Mouse (Mus musculus): ENCODE results near the gene Map4k1. TPM values are rescaled to one million over a fixed set of nuclear protein-coding genes. Genes with fewer than 3 reads are reported as not detected.

Gene Map4k1
- total and polyA plus RNA-seq, 2 experiments from 2014 or later: 1.4 TPM; not detected in 1

- peak overlapping the region; percentile 71 for H3K4me3 ChIP-seq (ENCODE audit: low read depth, low read length)
- H3K9me3 ChIP-seq (replicated peaks; ENCODE audit: control insufficient read depth, low read length): no peaks in the 10 kb centered on the region
- no peak for DNase-seq (ENCODE audit: low spot score)
- peak overlapping the region; percentile 65 for H3K4me2 ChIP-seq (ENCODE audit: low read depth, low read length)
- peaks cover 23% of the 10 kb centered on the region for H3K36me3 ChIP-seq (replicated peaks; ENCODE audit: control insufficient read depth, insufficient read depth, low read length)
- peak overlapping the region; percentile 55 for H3K9ac ChIP-seq (replicated peaks; ENCODE audit: low read depth, low read length)
- peak overlapping the region; percentile 81 for H3K27ac ChIP-seq (ENCODE audit: low read depth)
- H3K4me1 ChIP-seq (ENCODE audit: control insufficient read depth, insufficient read depth): peaks cover 11% of the 10 kb centered on the region; the same call in 1 of the 2 replicates
- WGBS: 14% methylated on average over 19 of the region's 19 CpGs
- ATAC-seq (ENCODE audit: insufficient read depth, low read depth): peak; percentile 15
- H3K27me3 ChIP-seq (ENCODE audit: control insufficient read depth, insufficient read depth, low read length): no peaks in the 10 kb centered on the region
- no peak for TF ChIP-seq CTCF (IDR thresholded peaks at IDR 0.05; ENCODE audit: low read depth)
- no peak for TF ChIP-seq EP300 (IDR thresholded peaks at IDR 0.05; ENCODE audit: low read depth)
Measured at GRCm38 (mm10) chr7:28982274-28983013, 594 bp downstream of the Map4k1 start.

GRCm38 (mm10) chr7:28983141-28983564, 1.3 kb downstream of the Map4k1 start:
- Histone ChIP-seq H3K9ac (replicated peaks; ENCODE audit: low read depth, low read length) (0 out of 2 replicates have a peak overlapping the region, but pooled peaks have one; percentile 55), H3K27me3 (ENCODE audit: control insufficient read depth, insufficient read depth, low read length) (no peaks in the 10 kb centered on the region), H3K9me3 (replicated peaks; ENCODE audit: control insufficient read depth, low read length) (no peaks in the 10 kb centered on the region), H3K36me3 (replicated peaks; ENCODE audit: control insufficient read depth, insufficient read depth, low read length) (peaks cover 16% of the 10 kb centered on the region), H3K4me1 (ENCODE audit: control insufficient read depth, insufficient read depth) (peaks cover 11% of the 10 kb centered on the region; the same call in 1 of the 2 replicates), H3K4me3 (ENCODE audit: low read depth, low read length) (peak overlapping the region; percentile 71; the same call in 1 of the 2 replicates), H3K4me2 (ENCODE audit: low read depth, low read length) (peak overlapping the region; percentile 65), H3K27ac (ENCODE audit: low read depth) (peak overlapping the region; percentile 81; the same call in 1 of the 2 replicates)
- DNase-seq (ENCODE audit: low spot score) (no peak), ATAC-seq (ENCODE audit: insufficient read depth, low read depth) (no peak)
- TF ChIP-seq EP300 (IDR thresholded peaks at IDR 0.05; ENCODE audit: low read depth) (no peak), CTCF (IDR thresholded peaks at IDR 0.05; ENCODE audit: low read depth) (no peak)
- WGBS: 65% methylated on average over 11 of the region's 11 CpGs

- DNase-seq (ENCODE audit: low spot score) (no peak), ATAC-seq (ENCODE audit: insufficient read depth, low read depth) (no peak)
- 63% methylated on average over 4 of the region's 4 CpGs for WGBS
Measured at GRCm38 (mm10) chr7:28983849-28984248, 2.0 kb downstream of the Map4k1 start.

GRCm38 (mm10) chr7:28984452-28984851, 2.6 kb downstream of the Map4k1 start:
- H3K9ac ChIP-seq (replicated peaks; ENCODE audit: low read depth, low read length): no peak overlapping the region
- peaks cover 11% of the 10 kb centered on the region; the same call in 1 of the 2 replicates for H3K4me1 ChIP-seq (ENCODE audit: control insufficient read depth, insufficient read depth)
- no peak for DNase-seq (ENCODE audit: low spot score)
- H3K4me2 ChIP-seq (ENCODE audit: low read depth, low read length): no peak overlapping the region
- TF ChIP-seq CTCF (IDR thresholded peaks at IDR 0.05; ENCODE audit: low read depth) (no peak), EP300 (IDR thresholded peaks at IDR 0.05; ENCODE audit: low read depth) (no peak)
- H3K9me3 ChIP-seq (replicated peaks; ENCODE audit: control insufficient read depth, low read length): no peaks in the 10 kb centered on the region
- H3K4me3 ChIP-seq (ENCODE audit: low read depth, low read length): no peak overlapping the region
- WGBS: 77% methylated on average over 1 of the region's 1 CpGs
- no peaks in the 10 kb centered on the region for H3K27me3 ChIP-seq (ENCODE audit: control insufficient read depth, insufficient read depth, low read length)
- peaks cover 3% of the 10 kb centered on the region; the same call in 1 of the 2 replicates for H3K36me3 ChIP-seq (replicated peaks; ENCODE audit: control insufficient read depth, insufficient read depth, low read length)
- no peak for ATAC-seq (ENCODE audit: insufficient read depth, low read depth)
- H3K27ac ChIP-seq (ENCODE audit: low read depth): no peak overlapping the region

More at GRCm38 (mm10) chr7:28983849-28984248, 2.0 kb downstream of the Map4k1 start:
- Histone ChIP-seq H3K27ac (ENCODE audit: low read depth) (no peak overlapping the region), H3K4me3 (ENCODE audit: low read depth, low read length) (no peak overlapping the region), H3K27me3 (ENCODE audit: control insufficient read depth, insufficient read depth, low read length) (no peaks in the 10 kb centered on the region), H3K4me2 (ENCODE audit: low read depth, low read length) (no peak overlapping the region; the same call in 1 of the 2 replicates), H3K9me3 (replicated peaks; ENCODE audit: control insufficient read depth, low read length) (no peaks in the 10 kb centered on the region), H3K9ac (replicated peaks; ENCODE audit: low read depth, low read length) (no peak overlapping the region; the same call in 1 of the 2 replicates), H3K36me3 (replicated peaks; ENCODE audit: control insufficient read depth, insufficient read depth, low read length) (peaks cover 9% of the 10 kb centered on the region), H3K4me1 (ENCODE audit: control insufficient read depth, insufficient read depth) (peaks cover 11% of the 10 kb centered on the region; the same call in 1 of the 2 replicates)
- TF ChIP-seq EP300 (IDR thresholded peaks at IDR 0.05; ENCODE audit: low read depth) (no peak), CTCF (IDR thresholded peaks at IDR 0.05; ENCODE audit: low read depth) (no peak)

GRCm38 (mm10) chr7:28985207-28985606, 3.4 kb downstream of the Map4k1 start:
- no peaks in the 10 kb centered on the region for H3K9me3 ChIP-seq (replicated peaks; ENCODE audit: control insufficient read depth, low read length)
- no peak overlapping the region for H3K9ac ChIP-seq (replicated peaks; ENCODE audit: low read depth, low read length)
- H3K4me1 ChIP-seq (ENCODE audit: control insufficient read depth, insufficient read depth): peaks cover 11% of the 10 kb centered on the region; the same call in 1 of the 2 replicates
- no peaks in the 10 kb centered on the region for H3K27me3 ChIP-seq (ENCODE audit: control insufficient read depth, insufficient read depth, low read length)
- no peak for DNase-seq (ENCODE audit: low spot score)
- WGBS: 63% methylated on average over 7 of the region's 7 CpGs
- no peak overlapping the region for H3K4me3 ChIP-seq (ENCODE audit: low read depth, low read length)
- TF ChIP-seq EP300 (IDR thresholded peaks at IDR 0.05; ENCODE audit: low read depth) (no peak), CTCF (IDR thresholded peaks at IDR 0.05; ENCODE audit: low read depth) (no peak)
- no peaks in the 10 kb centered on the region for H3K36me3 ChIP-seq (replicated peaks; ENCODE audit: control insufficient read depth, insufficient read depth, low read length)
- H3K27ac ChIP-seq (ENCODE audit: low read depth): no peak overlapping the region
- no peak for ATAC-seq (ENCODE audit: insufficient read depth, low read depth)
- no peak overlapping the region for H3K4me2 ChIP-seq (ENCODE audit: low read depth, low read length)

Data from heart, postnatal 0 days (tissue).